Mouse (Mus musculus): Measurements from ENCODE around the gene Fbxl16. TPM values are rescaled to one million over a fixed set of nuclear protein-coding genes. Genes with fewer than 3 reads are reported as not detected.

Fbxl16 gene
- total and polyA plus RNA-seq, 2 experiments from 2014 or later, result 0.25 TPM; not detected in 1

DNA sequence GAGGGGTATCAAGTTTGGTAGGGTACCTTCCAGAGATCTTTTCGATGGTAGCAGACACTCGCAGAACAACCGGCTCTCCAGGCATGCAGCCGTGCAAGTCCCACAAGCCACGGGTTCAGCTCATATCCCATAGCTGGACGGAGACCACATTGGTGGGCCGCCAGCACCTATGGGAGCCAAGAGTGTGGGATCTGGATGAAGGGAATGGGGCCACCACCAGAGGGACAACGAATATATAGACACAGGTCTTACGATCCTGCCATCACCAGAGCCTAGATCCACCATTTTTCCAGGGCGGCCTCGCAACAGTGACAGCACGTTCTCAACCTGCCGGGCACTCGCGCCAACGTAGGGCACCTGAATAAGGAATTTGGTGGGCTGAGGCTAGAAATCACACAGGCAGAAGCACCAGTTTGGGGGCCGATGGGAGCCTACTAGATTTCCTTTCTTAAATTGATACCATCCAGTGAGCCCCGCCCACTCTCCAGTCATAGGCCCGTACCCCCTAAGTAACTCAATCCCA is 17.5 kb upstream of the Fbxl16 start:
- Histone ChIP-seq H3K9ac (replicated peaks; ENCODE audit: low read depth, low read length) (peak overlapping the region; percentile 81), H3K9me3 (replicated peaks; ENCODE audit: control insufficient read depth, low read length) (no peaks in the 10 kb centered on the region), H3K4me1 (ENCODE audit: control insufficient read depth, insufficient read depth) (peaks cover 17% of the 10 kb centered on the region; the same call in 1 of the 2 replicates), H3K36me3 (replicated peaks; ENCODE audit: control insufficient read depth, insufficient read depth, low read length) (peaks cover 18% of the 10 kb centered on the region; the same call in 1 of the 2 replicates), H3K4me2 (ENCODE audit: low read depth, low read length) (peak overlapping the region; percentile 91), H3K4me3 (ENCODE audit: low read depth, low read length) (peak overlapping the region; percentile 83), H3K27me3 (ENCODE audit: control insufficient read depth, insufficient read depth, low read length) (no peaks in the 10 kb centered on the region), H3K27ac (ENCODE audit: low read depth) (no peak overlapping the region)
- ATAC-seq (ENCODE audit: insufficient read depth, low read depth) (no peak), DNase-seq (ENCODE audit: low spot score) (no peak)
- WGBS, result 26% methylated on average over 19 of the region's 19 CpGs
- TF ChIP-seq EP300 (IDR thresholded peaks at IDR 0.05; ENCODE audit: low read depth), result no peak
- TF ChIP-seq CTCF (IDR thresholded peaks at IDR 0.05; ENCODE audit: low read depth), result no peak

DNA sequence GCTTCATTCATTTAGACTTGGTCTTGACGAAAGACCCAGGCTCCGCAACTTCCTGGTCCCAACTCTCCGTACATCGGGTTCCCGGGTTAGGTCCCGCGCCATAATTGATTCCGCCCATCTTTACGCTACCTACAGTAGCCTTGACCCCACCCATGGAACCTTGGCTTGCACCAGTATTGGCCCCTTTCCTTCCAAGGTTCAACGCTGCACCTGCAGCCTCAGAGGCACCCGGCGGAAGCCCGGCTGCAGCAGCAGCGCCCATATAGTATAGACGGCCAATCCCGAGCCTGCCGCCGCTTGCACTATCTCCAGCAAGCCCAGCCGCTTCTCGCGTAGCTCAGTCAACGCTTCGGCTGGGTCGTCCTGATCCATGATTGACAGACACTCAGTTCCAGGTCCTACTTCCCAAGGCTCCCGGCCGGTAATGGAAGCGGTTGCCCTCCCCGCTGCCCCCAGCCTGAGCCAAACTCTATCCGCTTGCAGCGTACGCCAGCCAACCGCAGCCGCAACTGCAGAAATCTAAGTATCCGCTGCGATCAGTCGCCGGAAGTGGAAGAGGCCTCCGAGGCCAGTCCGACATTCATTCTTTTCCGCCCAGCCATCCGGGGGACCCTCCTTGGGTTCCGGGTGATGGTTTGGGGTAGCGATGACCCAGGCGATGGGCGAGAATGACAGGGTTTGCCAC is 16.9 kb upstream of the Fbxl16 start:
- Histone ChIP-seq H3K27ac (ENCODE audit: low read depth) (peak overlapping the region; percentile 92), H3K4me3 (ENCODE audit: low read depth, low read length) (peak overlapping the region; percentile 83), H3K36me3 (replicated peaks; ENCODE audit: control insufficient read depth, insufficient read depth, low read length) (peaks cover 18% of the 10 kb centered on the region; the same call in 1 of the 2 replicates), H3K9me3 (replicated peaks; ENCODE audit: control insufficient read depth, low read length) (no peaks in the 10 kb centered on the region), H3K9ac (replicated peaks; ENCODE audit: low read depth, low read length) (peak overlapping the region; percentile 81), H3K27me3 (ENCODE audit: control insufficient read depth, insufficient read depth, low read length) (no peaks in the 10 kb centered on the region), H3K4me2 (ENCODE audit: low read depth, low read length) (peak overlapping the region; percentile 91), H3K4me1 (ENCODE audit: control insufficient read depth, insufficient read depth) (peaks cover 19% of the 10 kb centered on the region; the same call in 1 of the 2 replicates)
- TF ChIP-seq EP300 (IDR thresholded peaks at IDR 0.05; ENCODE audit: low read depth), result no peak
- ATAC-seq (ENCODE audit: insufficient read depth, low read depth) (peak; percentile 74), DNase-seq (ENCODE audit: low spot score) (peak; percentile 66)
- WGBS, result under 1% methylated on average over 45 of the region's 45 CpGs

DNA sequence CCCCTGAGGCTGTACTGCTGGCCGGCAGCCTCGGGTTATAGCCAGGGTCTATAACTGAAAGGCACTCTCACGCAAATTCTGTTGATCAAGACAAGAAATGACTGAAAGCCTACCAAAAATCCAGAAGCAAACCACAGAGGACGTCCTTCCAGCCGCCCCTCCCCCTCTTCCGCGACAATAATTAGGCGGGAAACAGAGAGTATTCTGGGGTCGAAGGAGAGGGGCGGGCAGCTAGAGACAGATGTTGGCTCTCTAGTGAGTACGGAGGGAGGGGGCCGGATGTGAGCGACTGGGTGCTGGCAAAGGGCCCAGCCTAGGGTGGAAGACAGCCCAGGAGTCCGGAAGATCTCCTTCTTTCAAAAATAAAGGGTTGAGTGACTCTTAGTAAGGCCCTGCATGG is 16.3 kb upstream of the Fbxl16 start, which contains the start of gene Fam173a:
Fam173a (minus strand) TSS at position 287 of the 400 bp plus-strand sequence.
- Histone ChIP-seq H3K4me1 (ENCODE audit: control insufficient read depth, insufficient read depth) (peaks cover 22% of the 10 kb centered on the region; the same call in 1 of the 2 replicates), H3K4me3 (ENCODE audit: low read depth, low read length) (peak within 1 kb of the TSS; percentile 83), H3K27me3 (ENCODE audit: control insufficient read depth, insufficient read depth, low read length) (no peaks in the 10 kb centered on the region), H3K27ac (ENCODE audit: low read depth) (peak within 1 kb of the TSS; percentile 92), H3K9me3 (replicated peaks; ENCODE audit: control insufficient read depth, low read length) (no peaks in the 10 kb centered on the region), H3K9ac (replicated peaks; ENCODE audit: low read depth, low read length) (peak within 1 kb of the TSS; percentile 81), H3K4me2 (ENCODE audit: low read depth, low read length) (peak within 1 kb of the TSS; percentile 91), H3K36me3 (replicated peaks; ENCODE audit: control insufficient read depth, insufficient read depth, low read length) (peaks cover 14% of the 10 kb centered on the region; the same call in 1 of the 2 replicates)
- TF ChIP-seq CTCF (IDR thresholded peaks at IDR 0.05; ENCODE audit: low read depth), result no peak
- TF ChIP-seq EP300 (IDR thresholded peaks at IDR 0.05; ENCODE audit: low read depth), result no peak
- ATAC-seq (ENCODE audit: insufficient read depth, low read depth), result peak; percentile 74
- peak; percentile 78 for DNase-seq (ENCODE audit: low spot score)
- under 1% methylated on average over 14 of the region's 14 CpGs for WGBS

DNA sequence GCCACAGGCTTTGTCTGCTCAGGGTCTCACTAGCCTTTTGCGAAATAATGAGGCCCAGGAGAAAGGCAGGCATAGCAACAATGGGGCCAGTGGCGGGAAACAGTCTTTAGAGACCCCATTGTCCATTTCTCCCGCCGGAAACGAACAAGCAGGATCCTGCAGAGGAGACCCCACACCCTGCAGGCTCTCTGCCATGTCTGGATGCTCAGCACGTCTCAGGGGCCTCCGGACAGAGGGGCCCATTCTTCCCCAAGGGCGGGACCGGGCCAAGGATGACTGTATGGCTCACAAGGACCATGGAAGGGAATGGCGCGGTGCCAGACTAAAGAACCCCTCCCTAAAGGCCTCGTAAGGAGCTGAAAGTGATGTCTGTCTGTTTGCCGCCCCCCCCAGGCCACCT is 14.7 kb upstream of the Fbxl16 start:
- H3K9ac ChIP-seq (replicated peaks; ENCODE audit: low read depth, low read length), result no peak overlapping the region
- ATAC-seq (ENCODE audit: insufficient read depth, low read depth) (no peak), DNase-seq (ENCODE audit: low spot score) (no peak)
- H3K4me1 ChIP-seq (ENCODE audit: control insufficient read depth, insufficient read depth), result peaks cover 22% of the 10 kb centered on the region; the same call in 1 of the 2 replicates
- H3K4me3 ChIP-seq (ENCODE audit: low read depth, low read length), result no peak overlapping the region
- peaks cover 9% of the 10 kb centered on the region; the same call in 1 of the 2 replicates for H3K36me3 ChIP-seq (replicated peaks; ENCODE audit: control insufficient read depth, insufficient read depth, low read length)
- 74% methylated on average over 13 of the region's 13 CpGs for WGBS
- no peaks in the 10 kb centered on the region for H3K27me3 ChIP-seq (ENCODE audit: control insufficient read depth, insufficient read depth, low read length)
- no peak overlapping the region for H3K27ac ChIP-seq (ENCODE audit: low read depth)
- no peak overlapping the region for H3K4me2 ChIP-seq (ENCODE audit: low read depth, low read length)
- H3K9me3 ChIP-seq (replicated peaks; ENCODE audit: control insufficient read depth, low read length), result no peaks in the 10 kb centered on the region
- no peak for TF ChIP-seq CTCF (IDR thresholded peaks at IDR 0.05; ENCODE audit: low read depth)
- no peak for TF ChIP-seq EP300 (IDR thresholded peaks at IDR 0.05; ENCODE audit: low read depth)

DNA sequence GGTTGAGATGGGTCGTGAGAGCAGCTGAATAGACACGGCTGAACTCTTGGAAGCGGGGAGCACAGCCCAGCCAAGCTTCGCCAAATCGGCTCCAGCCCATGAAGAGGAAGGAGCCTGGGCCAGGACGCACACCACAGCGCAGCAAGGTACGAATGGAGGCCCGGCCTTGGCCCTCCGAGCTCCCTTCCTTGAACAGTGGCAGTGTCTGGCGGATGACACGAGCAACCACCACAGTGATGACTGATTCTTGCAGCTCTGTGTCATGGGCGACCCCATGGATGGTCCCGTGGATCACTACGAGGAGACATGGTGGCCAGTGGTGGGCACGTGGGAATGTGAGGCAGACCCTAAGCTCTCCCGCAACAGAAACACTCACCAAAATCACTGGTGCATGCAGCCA is 13.9 kb upstream of the Fbxl16 start:
- Histone ChIP-seq H3K4me3 (ENCODE audit: low read depth, low read length) (no peak overlapping the region), H3K4me2 (ENCODE audit: low read depth, low read length) (no peak overlapping the region), H3K4me1 (ENCODE audit: control insufficient read depth, insufficient read depth) (peaks cover 22% of the 10 kb centered on the region; the same call in 1 of the 2 replicates), H3K36me3 (replicated peaks; ENCODE audit: control insufficient read depth, insufficient read depth, low read length) (0 out of 2 replicates have a peak, but pooled peaks cover 2% of the 10 kb centered on the region), H3K9me3 (replicated peaks; ENCODE audit: control insufficient read depth, low read length) (no peaks in the 10 kb centered on the region), H3K9ac (replicated peaks; ENCODE audit: low read depth, low read length) (no peak overlapping the region), H3K27ac (ENCODE audit: low read depth) (no peak overlapping the region), H3K27me3 (ENCODE audit: control insufficient read depth, insufficient read depth, low read length) (no peaks in the 10 kb centered on the region)
- ATAC-seq (ENCODE audit: insufficient read depth, low read depth) (no peak), DNase-seq (ENCODE audit: low spot score) (no peak)
- WGBS, result 91% methylated on average over 17 of the region's 17 CpGs
- TF ChIP-seq CTCF (IDR thresholded peaks at IDR 0.05; ENCODE audit: low read depth), result no peak
- no peak for TF ChIP-seq EP300 (IDR thresholded peaks at IDR 0.05; ENCODE audit: low read depth)
